Comparison of ENCODE assay signal across 10 mouse cellular contexts in genomic region chr7:143009996-143010395, GRCm38 (mm10). TPM values are rescaled to one million over a fixed set of nuclear protein-coding genes. Genes with fewer than 3 reads are reported as not detected.
DNase-seq lines count a peak whose midpoint lies in the region; ATAC-seq and TF ChIP-seq lines count a peak whose summit lies in the region.
"Had no signal": no experiment of that assay in that cellular context is flagged by ENCODE, and none has a peak within 500 bp of the region (broad histone marks: within the 10 kb centered on the region; RNA-seq: fewer than 3 reads in every experiment).

No protein-coding gene starts in this region.

- TF ChIP-seq CTCF in kidney, postnatal 0 days (IDR thresholded peaks at IDR 0.05; ENCODE audit: low read depth), result no peak

- no peaks in the 10 kb centered on the region for H3K9me3 ChIP-seq in kidney, postnatal 0 days (replicated peaks; ENCODE audit: low read length)
- no peaks in the 10 kb centered on the region for H3K9me3 ChIP-seq in liver, embryonic 15.5 days (replicated peaks)
- H3K9me3 ChIP-seq: forebrain, embryonic 12.5 days; hindbrain, embryonic 10.5 days had no signal

- ATAC-seq in kidney, postnatal 0 days (replicated peaks; ENCODE audit: low FRiP score, low read depth), result no peak
- ATAC-seq in liver, embryonic 15.5 days (ENCODE audit: insufficient read depth), result no peak

- no peak overlapping the region for H3K4me2 ChIP-seq in kidney, postnatal 0 days (ENCODE audit: low read length)
- H3K4me2 ChIP-seq in liver, embryonic 15.5 days, result no peak overlapping the region
- H3K4me2 ChIP-seq: forebrain, embryonic 12.5 days had no signal

- H3K9ac ChIP-seq in kidney, postnatal 0 days (ENCODE audit: low read depth, low read length), result no peak overlapping the region
- H3K9ac ChIP-seq in liver, embryonic 15.5 days, result no peak overlapping the region
- H3K9ac ChIP-seq: forebrain, embryonic 12.5 days had no signal

- no peaks in the 10 kb centered on the region for H3K27me3 ChIP-seq in kidney, postnatal 0 days (ENCODE audit: insufficient read depth, low read length)
- H3K27me3 ChIP-seq in liver, embryonic 15.5 days, result no peaks in the 10 kb centered on the region
- H3K27me3 ChIP-seq: forebrain, embryonic 12.5 days had no signal

- peak overlapping the region; percentile 88 for H3K27ac ChIP-seq in kidney, postnatal 0 days
- H3K27ac ChIP-seq in brown adipose tissue, adult 24 weeks (replicated peaks; ENCODE audit: low read depth, low read length), result 0 out of 2 replicates have a peak overlapping the region, but pooled peaks have one; percentile 84
- 0 out of 2 replicates have a peak overlapping the region, but pooled peaks have one; percentile 99 for H3K27ac ChIP-seq in liver, embryonic 15.5 days (replicated peaks)

- 85% methylated on average over 4 of the region's 4 CpGs for WGBS in kidney, postnatal 0 days
- 72% methylated on average over 4 of the region's 4 CpGs for WGBS in liver, embryonic 15.5 days (ENCODE audit: insufficient replicate concordance)

- peaks cover 22% of the 10 kb centered on the region for H3K4me1 ChIP-seq in kidney, postnatal 0 days (replicated peaks; ENCODE audit: insufficient read depth, low read length)
- H3K4me1 ChIP-seq in brown adipose tissue, adult 24 weeks (ENCODE audit: control insufficient read depth, insufficient read depth, insufficient read length, low read length), result peaks cover 23% of the 10 kb centered on the region
- peaks cover 58% of the 10 kb centered on the region for H3K4me1 ChIP-seq in liver, embryonic 15.5 days (replicated peaks)

- no peaks in the 10 kb centered on the region for H3K36me3 ChIP-seq in kidney, postnatal 0 days (ENCODE audit: insufficient read depth, low read length)
- peaks cover 38% of the 10 kb centered on the region for H3K36me3 ChIP-seq in liver, embryonic 15.5 days (replicated peaks)
- H3K36me3 ChIP-seq: forebrain, embryonic 12.5 days; hindbrain, embryonic 10.5 days had no signal

- no peak overlapping the region for H3K4me3 ChIP-seq in kidney, postnatal 0 days (replicated peaks; ENCODE audit: low read depth, low read length)
- no peak overlapping the region for H3K4me3 ChIP-seq in brown adipose tissue, adult 24 weeks (ENCODE audit: insufficient read depth, low read depth, low read length)
- H3K4me3 ChIP-seq in liver, embryonic 15.5 days (replicated peaks), result no peak overlapping the region
- H3K4me3 ChIP-seq: forebrain, embryonic 12.5 days; hindbrain, embryonic 10.5 days had no signal

- no peak for DNase-seq in kidney, postnatal 0 days (ENCODE audit: low spot score)
- no peak for DNase-seq in kidney, postnatal 36 days
- DNase-seq in CD4-positive helper T cell, adult 2 months (ENCODE audit: low read depth, low spot score), result peak; percentile 84
- no peak for DNase-seq in urinary bladder, adult 18-20 months (ENCODE audit: low spot score in 2 of 2)
- DNase-seq in ovary, adult 18-20 months (ENCODE audit: low spot score), result no peak

RNA-seq across cellular contexts. Expression of gene Tspan32, which starts 5.2 kb away (rescaled TPM):
- 1.0 and 1.1 TPM in 2 replicates for polyA plus RNA-seq in kidney, postnatal 0 days (2015; fragmentation: Nextera tagmentation; extraction: Ambion mirVana)
- 0.83 and 1.3 TPM in 2 replicates for polyA plus RNA-seq in brown adipose tissue, adult 24 weeks (2012; ENCODE audit: insufficient read depth, insufficient read length, missing spikeins)
- 80.3 and 82.2 TPM in 2 replicates for polyA plus RNA-seq in liver, embryonic 15.5 days (2015; fragmentation: Nextera tagmentation; extraction: Ambion mirVana)

RNA-seq across cellular contexts. Expression of gene Ascl2, which starts 40.9 kb away (rescaled TPM):
- 0.60 and 1.2 TPM in 2 replicates for polyA plus RNA-seq in kidney, postnatal 0 days (2015; fragmentation: Nextera tagmentation; extraction: Ambion mirVana)
- not detected in 2 replicates for polyA plus RNA-seq in brown adipose tissue, adult 24 weeks (2012; ENCODE audit: insufficient read depth, insufficient read length, missing spikeins)
- 0.25 and 0.44 TPM in 2 replicates for polyA plus RNA-seq in liver, embryonic 15.5 days (2015; fragmentation: Nextera tagmentation; extraction: Ambion mirVana)
- polyA plus RNA-seq: liver, adult 2 months had no signal

RNA-seq across cellular contexts. Expression of gene Cd81, which starts 42.5 kb away (rescaled TPM):
- polyA plus RNA-seq in kidney, postnatal 0 days (2015; fragmentation: Nextera tagmentation; extraction: Ambion mirVana), result 621 and 647 TPM in 2 replicates
- polyA plus RNA-seq in brown adipose tissue, adult 24 weeks (2012; ENCODE audit: insufficient read depth, insufficient read length, missing spikeins), result 289 and 375 TPM in 2 replicates
- 132 and 141 TPM in 2 replicates for polyA plus RNA-seq in liver, embryonic 15.5 days (2015; fragmentation: Nextera tagmentation; extraction: Ambion mirVana)

RNA-seq across cellular contexts. Expression of gene Tssc4, which starts 59.1 kb away (rescaled TPM):
- 69.1 and 72.3 TPM in 2 replicates for polyA plus RNA-seq in kidney, postnatal 0 days (2015; fragmentation: Nextera tagmentation; extraction: Ambion mirVana)
- 6.7 and 13.2 TPM in 2 replicates for polyA plus RNA-seq in brown adipose tissue, adult 24 weeks (2012; ENCODE audit: insufficient read depth, insufficient read length, missing spikeins)
- polyA plus RNA-seq in liver, embryonic 15.5 days (2015; fragmentation: Nextera tagmentation; extraction: Ambion mirVana), result 38.5 and 44.2 TPM in 2 replicates

Comparison
In these comparisons a context has a peak if more than half of its experiments do, and no peak if none do; other contexts are left out.
1. RNA of gene Tspan32, which starts 5.2 kb away (polyA plus RNA-seq): 80.3 to 82.2 TPM in liver, embryonic 15.5 days; 1.0 to 1.1 TPM in kidney, postnatal 0 days and 0.83 to 1.3 TPM in brown adipose tissue, adult 24 weeks; every median in the first group is over 10 times any median in the second.
2. Peak in every context shown above with its lines, with median percentiles within 50 percentile points of each other: H3K27ac ChIP-seq.